Mouse (Mus musculus): ENCODE results near the gene Ctbp2.

DNA sequence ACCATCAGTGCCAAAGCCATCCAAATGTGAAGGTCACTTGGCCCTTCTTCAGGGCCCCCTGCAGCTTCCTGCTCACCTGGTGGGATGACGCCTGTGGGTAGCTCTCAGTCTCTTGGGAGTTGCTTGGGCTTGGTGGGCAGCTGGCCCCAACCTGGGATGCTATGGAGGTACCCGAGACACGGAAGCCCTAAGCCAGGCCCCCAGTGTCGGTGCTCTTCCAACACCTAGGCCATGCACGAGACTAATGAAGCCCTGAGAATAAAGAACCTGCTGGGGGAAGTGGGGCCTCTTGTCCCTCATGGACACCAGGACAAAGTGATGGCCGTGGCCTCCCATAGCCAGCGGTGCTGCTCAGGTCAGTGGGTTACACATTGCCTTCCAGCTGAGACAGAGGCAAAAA lies 105.2 kb downstream of the Ctbp2 start:
- TF ChIP-seq GATA1 (IDR thresholded peaks at IDR 0.05; ENCODE audit: borderline replicate concordance, low read length): no peak
- TF ChIP-seq FLI1 (IDR thresholded peaks at IDR 0.05; ENCODE audit: low read length): no peak

Data from megakaryocyte, embryonic 14.5 days (primary cell).